Mouse (Mus musculus) spleen, postnatal 14 days (tissue): ENCODE measurements around the gene Cat.

ENCODE experiments used
- DNase-seq, 2 experiments: peaks; one replicate each; pipeline ENCODE4 v3.0.0; 2021 to 2022; ENCODE audit warnings: low spot score in 2 of 2

Gene Cat

GRCm38 (mm10) chr2:103439071-103439622, 45.8 kb downstream of the Cat start:
- DNase-seq, result no peak

- no peak for DNase-seq
These were observed 48.4 kb downstream of the Cat start for GRCm38 (mm10) chr2:103436534-103436933.

GRCm38 (mm10) chr2:103435110-103435509, 49.9 kb downstream of the Cat start:
- DNase-seq, result no peak

GRCm38 (mm10) chr2:103432695-103433275, 52.2 kb downstream of the Cat start:
- DNase-seq, result no peak

- no peak for DNase-seq
These were observed 54.2 kb downstream of the Cat start for GRCm38 (mm10) chr2:103430712-103431111.

GRCm38 (mm10) chr2:103428356-103428755, 56.6 kb downstream of the Cat start:
- no peak for DNase-seq

GRCm38 (mm10) chr2:103425456-103426063, 59.4 kb downstream of the Cat start:
- DNase-seq, result no peak

- peak; percentile 16 to 29 for DNase-seq
These were observed 60.5 kb downstream of the Cat start for GRCm38 (mm10) chr2:103424349-103425026.

- no peak for DNase-seq
These were observed 61.1 kb downstream of the Cat start for GRCm38 (mm10) chr2:103423884-103424283.

- no peak for DNase-seq
These were observed 64.1 kb downstream of the Cat start for GRCm38 (mm10) chr2:103420650-103421507.

GRCm38 (mm10) chr2:103415774-103416173, 69.2 kb downstream of the Cat start:
- no peak for DNase-seq

GRCm38 (mm10) chr2:103413381-103413780, 71.6 kb downstream of the Cat start:
- no peak for DNase-seq

- no peak for DNase-seq
These were observed 73.1 kb downstream of the Cat start for GRCm38 (mm10) chr2:103411816-103412215.

GRCm38 (mm10) chr2:103411348-103411747, 73.6 kb downstream of the Cat start, which contains the start of gene Elf5:
Elf5 (plus strand) TSS chr2:103411688.
- DNase-seq, result no peak

GRCm38 (mm10) chr2:103406239-103406638, 78.7 kb downstream of the Cat start:
- DNase-seq, result no peak
